ENCODE assay signal across 12 mouse cellular contexts in the genomic region with DNA sequence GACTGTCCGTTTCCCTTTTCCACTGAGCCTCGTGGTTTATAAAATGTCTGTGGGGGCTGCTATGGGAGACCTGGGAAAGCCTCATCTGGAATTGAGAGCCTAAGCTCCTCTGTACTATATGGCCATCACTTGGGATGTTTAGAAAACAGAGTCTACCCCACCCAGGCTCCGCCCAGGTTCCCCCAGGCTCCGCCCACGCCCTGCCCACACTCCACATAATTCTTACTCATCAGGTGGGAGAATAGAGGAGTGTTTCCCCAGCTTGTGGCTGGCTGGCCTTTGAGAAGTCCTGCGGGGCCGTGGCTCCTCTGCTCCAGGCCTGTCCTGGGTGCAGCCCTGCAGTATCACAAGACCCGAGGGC.
A peak's percentile ranks its signal among the peaks of the same experiment; 100 is the strongest.
DNase-seq lines count a peak whose midpoint lies in the region; ATAC-seq and TF ChIP-seq lines count a peak whose summit lies in the region.
"Had no signal": no experiment of that assay in that cellular context is flagged by ENCODE, and none has a peak within 500 bp of the region (broad histone marks: within the 10 kb centered on the region; RNA-seq: fewer than 3 reads in every experiment).

No protein-coding gene starts in this region.

- 63% methylated on average over 8 of the region's 8 CpGs for WGBS in limb, embryonic 14.5 days

- H3K9me3 ChIP-seq in limb, embryonic 14.5 days (ENCODE audit: control insufficient read depth, low read length), result no peaks in the 10 kb centered on the region
- H3K9me3 ChIP-seq: hindbrain, embryonic 12.5 days; neural tube, embryonic 15.5 days had no signal

- H3K27me3 ChIP-seq in limb, embryonic 14.5 days (ENCODE audit: control insufficient read depth, insufficient read depth, low read length), result no peaks in the 10 kb centered on the region
- H3K27me3 ChIP-seq: hindbrain, embryonic 12.5 days; neural tube, embryonic 15.5 days had no signal

- no peak overlapping the region for H3K9ac ChIP-seq in limb, embryonic 14.5 days (ENCODE audit: low read depth, low read length, severe bottlenecking)
- H3K9ac ChIP-seq: hindbrain, embryonic 12.5 days; neural tube, embryonic 15.5 days had no signal

- TF ChIP-seq POLR2A in limb, embryonic 14.5 days (IDR thresholded peaks at IDR 0.05; ENCODE audit: borderline replicate concordance, extremely low read depth, insufficient read depth, insufficient read length), result no peak

- ATAC-seq in limb, embryonic 14.5 days (ENCODE audit: low FRiP score, low read depth), result peak; percentile 68; the same call in 1 of the 2 replicates
- no peak for ATAC-seq in erythroid progenitor cell, adult 5-6 weeks (replicated peaks; ENCODE audit: low FRiP score, poor library complexity, severe bottlenecking)
- ATAC-seq: forebrain, embryonic 14.5 days had no signal

- no peak overlapping the region for H3K4me3 ChIP-seq in limb, embryonic 14.5 days (replicated peaks; ENCODE audit: low read length)
- H3K4me3 ChIP-seq: hindbrain, embryonic 12.5 days; neural tube, embryonic 15.5 days had no signal

- no peak overlapping the region for H3K4me2 ChIP-seq in limb, embryonic 14.5 days (replicated peaks; ENCODE audit: low read depth, low read length, severe bottlenecking)
- H3K4me2 ChIP-seq: hindbrain, embryonic 12.5 days; neural tube, embryonic 15.5 days had no signal

- DNase-seq in adrenal gland, postnatal 25 days, result peak; percentile 41
- no peak for DNase-seq in adrenal gland, postnatal 10 days
- peak; percentile 16 to 20 for DNase-seq in kidney, postnatal 4 days
- DNase-seq in kidney, adult 11 months, result no peak
- DNase-seq in A20 (ENCODE audit: low read depth, low spot score), result peak; percentile 22
- no peak for DNase-seq in limb, embryonic 14.5 days (ENCODE audit: low spot score)
- no peak for DNase-seq in layer of hippocampus, adult 9-10 months (ENCODE audit: low spot score)
- DNase-seq: adrenal gland, postnatal 14 days had no signal

- no peak overlapping the region for H3K27ac ChIP-seq in limb, embryonic 14.5 days (replicated peaks; ENCODE audit: low read depth, low read length)
- H3K27ac ChIP-seq: hindbrain, embryonic 12.5 days; neural tube, embryonic 15.5 days had no signal

- no peaks in the 10 kb centered on the region for H3K4me1 ChIP-seq in limb, embryonic 14.5 days (ENCODE audit: control insufficient read depth, insufficient read depth, low read length)

- no peaks in the 10 kb centered on the region for H3K36me3 ChIP-seq in limb, embryonic 14.5 days (ENCODE audit: control insufficient read depth, insufficient read depth, low read length)
- H3K36me3 ChIP-seq: hindbrain, embryonic 12.5 days; neural tube, embryonic 15.5 days had no signal

Comparison
In these comparisons a context has a peak if more than half of its experiments do, and no peak if none do; other contexts are left out.
1. DNase-seq: peak in adrenal gland, postnatal 25 days (single experiment), kidney, postnatal 4 days (2 of 2) and A20 (single experiment); none in adrenal gland, postnatal 10 days (single experiment), kidney, adult 11 months (single experiment), limb, embryonic 14.5 days (single experiment) and layer of hippocampus, adult 9-10 months (single experiment).